Mouse (Mus musculus) CH12.LX (cell line): Measurements from ENCODE around the gene Rab1a. TPM values are rescaled to one million over a fixed set of nuclear protein-coding genes. Genes with fewer than 3 reads are reported as not detected.

Experiments
- DNase-seq: peaks from one replicate; pipeline ENCODE4 v3.0.0-alpha.2; 2013; ENCODE audit errors: extremely low read depth
- H3K27ac ChIP-seq: 2 replicates; pipeline ENCODE4 v1.5.1; 2012; ENCODE audit warnings: low read depth, mild to moderate bottlenecking, control low read depth, moderate library complexity; ENCODE audit not compliant: insufficient read depth
- H3K27me3 ChIP-seq: replicated peaks from 2 replicates; pipeline ENCODE3; 2012; ENCODE audit warnings: inconsistent platforms
- H3K36me3 ChIP-seq, 2 experiments: replicated peaks in 1 of 2; 2 replicates each; pipeline versions ENCODE3 to v1.6.1; 2012; ENCODE audit warnings: inconsistent platforms in 1 of 2, low read length in 1 of 2, mild to moderate bottlenecking in 1 of 2, mixed read lengths in 1 of 2, moderate library complexity in 1 of 2; ENCODE audit not compliant: control insufficient read depth in 1 of 2, insufficient read depth in 1 of 2
- H3K4me1 ChIP-seq, 2 experiments: 2 replicates each; pipeline ENCODE4 v1.6.1; 2012; ENCODE audit warnings: inconsistent platforms in 1 of 2, moderate library complexity in 1 of 2; ENCODE audit not compliant: insufficient read depth in 2 of 2, control insufficient read depth in 1 of 2
- H3K4me2 ChIP-seq: 2 replicates; pipeline ENCODE4 v1.6.1; 2012; ENCODE audit warnings: low read depth, mild to moderate bottlenecking, control low read depth; ENCODE audit not compliant: poor library complexity, insufficient read depth, severe bottlenecking
- H3K4me3 ChIP-seq, 3 experiments: fragments of 150-350 bp in 1 of 3; sonication (generic) in 1 of 3; replicated peaks in 1 of 3; 2 replicates each; pipeline versions ENCODE3 to v1.5.1; 2011 to 2012; ENCODE audit warnings: low read depth in 2 of 3, low read length in 2 of 3, mild to moderate bottlenecking in 2 of 3, moderate library complexity in 2 of 3, control low read depth in 1 of 3, improper control_type of control experiment in 1 of 3, inconsistent platforms in 1 of 3, mixed read lengths in 1 of 3; ENCODE audit not compliant: poor library complexity in 1 of 3
- H3K79me2 ChIP-seq: replicated peaks from 2 replicates; pipeline ENCODE4 v1.6.1; 2012; ENCODE audit warnings: mild to moderate bottlenecking, moderate library complexity; ENCODE audit not compliant: control insufficient read depth, poor library complexity, insufficient read depth, severe bottlenecking; ENCODE audit errors: extremely low read depth
- H3K9ac ChIP-seq: 2 replicates; pipeline ENCODE4 v1.6.1; 2012; ENCODE audit warnings: low read depth, mild to moderate bottlenecking, control low read depth, moderate library complexity; ENCODE audit not compliant: insufficient read depth
- H3K9me3 ChIP-seq: replicated peaks from 2 replicates; pipeline ENCODE3; 2012; ENCODE audit warnings: low read length, inconsistent platforms, mixed read lengths
- BHLHE40 ChIP-seq: IDR thresholded peaks from 2 replicates; pipeline ENCODE4 v1.6.1; 2011; ENCODE audit warnings: mild to moderate bottlenecking, low read depth, low read length, improper control_type of control experiment
- CHD1 ChIP-seq: IDR thresholded peaks from 2 replicates; pipeline ENCODE4 v1.6.1; 2012; ENCODE audit warnings: low read depth, low read length, improper control_type of control experiment, inconsistent platforms
- CHD2 ChIP-seq: IDR thresholded peaks from 2 replicates; pipeline ENCODE4 v1.6.1; 2011; ENCODE audit warnings: low read length, improper control_type of control experiment
- CTCF ChIP-seq, 2 experiments: IDR thresholded peaks in 1 of 2; conservative IDR thresholded peaks in 1 of 2; 2 replicates each; pipeline ENCODE4 v1.5.1; 2011 to 2012; ENCODE audit warnings: low read depth in 2 of 2, low read length in 2 of 2, improper control_type of control experiment in 1 of 2, inconsistent platforms in 1 of 2, mild to moderate bottlenecking in 1 of 2, moderate library complexity in 1 of 2
- E2F4 ChIP-seq: IDR thresholded peaks from 2 replicates; pipeline ENCODE4 v1.6.1; 2011; ENCODE audit warnings: low read depth, low read length, improper control_type of control experiment; ENCODE audit not compliant: insufficient replicate concordance
- ELF1 ChIP-seq: IDR thresholded peaks from 2 replicates; pipeline ENCODE4 v1.6.1; 2014; ENCODE audit warnings: low read depth, mild to moderate bottlenecking, inconsistent platforms, low read length, improper control_type of control experiment
- EP300 ChIP-seq: IDR thresholded peaks from 2 replicates; pipeline ENCODE4 v1.6.1; 2011; ENCODE audit warnings: low read length, improper control_type of control experiment
- ETS1 ChIP-seq: conservative IDR thresholded peaks from 2 replicates; pipeline ENCODE4 v1.6.1; 2012; ENCODE audit warnings: low read depth, mild to moderate bottlenecking, inconsistent platforms, low read length, improper control_type of control experiment, moderate library complexity
- HCFC1 ChIP-seq: IDR thresholded peaks from 2 replicates; pipeline ENCODE4 v1.6.1; 2012; ENCODE audit warnings: low read depth, mild to moderate bottlenecking, inconsistent platforms, low read length, improper control_type of control experiment
- IRF4 ChIP-seq: IDR thresholded peaks from 2 replicates; pipeline ENCODE4 v1.6.1; 2014; ENCODE audit warnings: low read depth, mild to moderate bottlenecking, inconsistent platforms, low read length, improper control_type of control experiment
- JUN ChIP-seq: IDR thresholded peaks from 2 replicates; pipeline ENCODE4 v1.6.1; 2011; ENCODE audit warnings: low read depth, mild to moderate bottlenecking, low read length, improper control_type of control experiment, moderate library complexity; ENCODE audit not compliant: insufficient read depth
- JUND ChIP-seq: conservative IDR thresholded peaks from 2 replicates; pipeline ENCODE4 v1.6.1; 2011; ENCODE audit warnings: low read depth, low read length, improper control_type of control experiment
- KAT2A ChIP-seq: IDR thresholded peaks from 2 replicates; pipeline ENCODE4 v1.6.1; 2012; ENCODE audit warnings: low read length, improper control_type of control experiment, inconsistent platforms; ENCODE audit not compliant: insufficient replicate concordance
- MAX ChIP-seq: IDR thresholded peaks from 2 replicates; pipeline ENCODE4 v1.6.1; 2011; ENCODE audit warnings: low read length, improper control_type of control experiment
- MEF2A ChIP-seq: IDR thresholded peaks from 2 replicates; pipeline ENCODE4 v1.6.1; 2014; ENCODE audit warnings: low read depth, mild to moderate bottlenecking, inconsistent platforms, low read length, improper control_type of control experiment, borderline replicate concordance
- MXI1 ChIP-seq: IDR thresholded peaks from 2 replicates; pipeline ENCODE4 v1.6.1; 2011; ENCODE audit warnings: mild to moderate bottlenecking, low read depth, low read length, improper control_type of control experiment
- MYC ChIP-seq: IDR thresholded peaks from 2 replicates; pipeline ENCODE4 v1.6.1; 2011; ENCODE audit warnings: low read depth, mild to moderate bottlenecking, improper control_type of control experiment, low read length
- POLR2A ChIP-seq: IDR thresholded peaks from 2 replicates; pipeline ENCODE4 v1.6.1; 2011; ENCODE audit warnings: low read depth, mild to moderate bottlenecking, improper control_type of control experiment, low read length
- POLR2AphosphoS2 ChIP-seq: IDR thresholded peaks from 2 replicates; pipeline ENCODE4 v1.6.1; 2011; ENCODE audit warnings: low read depth, low read length, improper control_type of control experiment
- RAD21 ChIP-seq: IDR thresholded peaks from 2 replicates; pipeline ENCODE4 v1.6.1; 2011; ENCODE audit warnings: low read depth, mild to moderate bottlenecking, low read length, improper control_type of control experiment, moderate library complexity
- RCOR1 ChIP-seq: conservative IDR thresholded peaks from 2 replicates; pipeline ENCODE4 v1.6.1; 2012; ENCODE audit warnings: low read depth, mild to moderate bottlenecking, inconsistent platforms, low read length, improper control_type of control experiment
- SIN3A ChIP-seq: IDR thresholded peaks from 2 replicates; pipeline ENCODE4 v1.6.1; 2012; ENCODE audit warnings: low read length, improper control_type of control experiment, inconsistent platforms
- SMC3 ChIP-seq: IDR thresholded peaks from 2 replicates; pipeline ENCODE4 v1.6.1; 2011; ENCODE audit warnings: low read depth, low read length, improper control_type of control experiment
- TCF12 ChIP-seq: IDR thresholded peaks from 2 replicates; pipeline ENCODE4 v1.6.1; 2014; ENCODE audit warnings: low read depth, mild to moderate bottlenecking, inconsistent platforms, low read length, improper control_type of control experiment
- UBTF ChIP-seq: IDR thresholded peaks from 2 replicates; pipeline ENCODE4 v1.6.1; 2012; ENCODE audit warnings: low read depth, mild to moderate bottlenecking, inconsistent platforms, low read length, improper control_type of control experiment, moderate library complexity
- USF1 ChIP-seq: IDR thresholded peaks from 2 replicates; pipeline ENCODE4 v1.6.1; 2014; ENCODE audit warnings: low read depth, mild to moderate bottlenecking, inconsistent platforms, low read length, improper control_type of control experiment
- ZC3H11A ChIP-seq: IDR thresholded peaks from 2 replicates; pipeline ENCODE4 v1.6.1; 2012; ENCODE audit warnings: low read depth, mild to moderate bottlenecking, inconsistent platforms, low read length, improper control_type of control experiment
- dilution Hi-C: fragments of 300-500 bp; cut with MboI; formaldehyde crosslinking; loops from 2 replicates; pipeline ENCODE4 v1.14.3; 2020; ENCODE audit warnings: low sequenced_read_pairs; ENCODE audit not compliant: extremely low pct_unique_long_range_greater_than_20kb, extremely low pct_ligation_motif_present
- in situ Hi-C: fragments of 300-500 bp; cut with MboI; formaldehyde crosslinking; loops from 3 replicates; pipeline ENCODE4 v1.14.3; 2019; ENCODE audit warnings: low sequenced_read_pairs, low pct_ligation_motif_present, low pct_unique_long_range_greater_than_20kb, mixed read lengths
- polyA plus RNA-seq: library from polyadenylated mRNA; unstranded; fragments of >175 nt; gene quantifications from 2 replicates; pipeline ENCODE4 v1.2.1, GENCODE M21; 2012; ENCODE audit warnings: low read depth; ENCODE audit not compliant: insufficient read length
- total RNA-seq, 2 experiments: library from RNA; depleted of rRNA; stranded (reverse); fragments of 300-350 nt in 1 of 2; fragments of >200 nt in 1 of 2; gene quantifications; 2 replicates each; pipeline ENCODE4 v1.2.3; 2012 to 2014

Gene Rab1a
- total and polyA plus RNA-seq, 3 experiments = 76.7 to 263 (median 143) TPM

DNA sequence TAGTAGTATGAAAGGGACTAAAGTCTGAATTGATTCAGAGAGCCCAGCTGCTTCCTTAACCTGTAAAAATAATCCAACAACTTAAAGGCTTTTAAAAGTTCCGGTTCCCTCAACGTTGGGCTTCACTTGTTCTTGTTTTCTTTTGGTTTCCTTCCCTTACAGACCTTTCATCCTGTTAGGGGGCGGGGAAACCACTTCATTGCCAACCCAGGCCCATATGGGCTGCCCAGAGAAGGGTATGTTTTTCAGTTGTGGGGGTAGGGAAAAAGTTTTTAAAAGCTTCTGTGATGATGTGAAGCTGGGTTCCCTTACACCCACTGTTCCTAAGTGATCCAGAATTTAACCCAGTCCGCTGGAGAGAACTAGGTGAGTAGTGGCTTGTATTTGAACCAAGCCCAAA lies 47.0 kb downstream of the Rab1a start:
- peak overlapping the region; percentile 80 for H3K4me2 ChIP-seq
- H3K79me2 ChIP-seq = peaks cover 44% of the 10 kb centered on the region
- H3K4me1 ChIP-seq = peaks cover 18 to 58% of the 10 kb centered on the region in 2 experiments
- in situ Hi-C loops = no loop called here
- 0 out of 2 replicates have a peak, but pooled peaks have one; percentile 58 for TF ChIP-seq E2F4
- peak; percentile 29; the same call in 1 of the 2 replicates for TF ChIP-seq ETS1
- peak; percentile 8; the same call in 1 of the 2 replicates for TF ChIP-seq HCFC1
- TF ChIP-seq MAX = no peak
- TF ChIP-seq CHD2 = peak; percentile 71
- TF ChIP-seq ELF1 = peak; percentile 43; the same call in 1 of the 2 replicates
- TF ChIP-seq MYC = 0 out of 2 replicates have a peak, but pooled peaks have one; percentile 18
- TF ChIP-seq SIN3A = peak; percentile 87
- no peak for TF ChIP-seq POLR2AphosphoS2
- peak; percentile 42; the same call in 1 of the 2 replicates for TF ChIP-seq EP300
- TF ChIP-seq MXI1 = no peak; the same call in 1 of the 2 replicates
- TF ChIP-seq POLR2A = no peak; the same call in 1 of the 2 replicates
- H3K4me3 ChIP-seq = peak overlapping the region; percentile 74 to 96 (median 83)
- H3K9me3 ChIP-seq = no peaks in the 10 kb centered on the region
- no peak overlapping the region for H3K27ac ChIP-seq
- dilution Hi-C loops = no loop called here
- DNase-seq = peak; percentile 70
- peak overlapping the region; percentile 90 for H3K9ac ChIP-seq
- H3K36me3 ChIP-seq = peaks cover 13 to 37% of the 10 kb centered on the region in 2 experiments
- no peaks in the 10 kb centered on the region for H3K27me3 ChIP-seq

DNA sequence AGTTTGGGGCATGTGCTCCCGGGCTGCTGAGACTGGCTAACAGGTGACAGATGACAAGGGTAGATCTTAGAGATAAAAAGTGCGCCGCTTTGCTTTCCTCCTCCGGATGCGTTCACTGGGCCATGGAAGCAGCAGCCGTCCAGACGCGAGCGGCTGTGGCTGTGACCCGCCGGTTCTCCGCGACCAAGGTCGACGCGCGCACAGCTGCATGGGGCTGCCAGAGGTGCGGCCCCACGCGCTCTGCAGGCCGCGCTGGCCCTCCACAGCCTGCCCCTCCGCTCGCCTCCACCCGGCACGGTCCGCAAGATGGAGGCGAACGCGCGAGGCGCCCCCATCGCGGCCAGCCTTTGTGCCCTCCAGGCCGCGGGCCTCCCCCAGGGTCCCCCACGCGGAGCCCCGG lies 47.6 kb downstream of the Rab1a start:
- in situ Hi-C loops (no loop called here), dilution Hi-C loops (no loop called here)

More for the DNA sequence above, 47.6 kb downstream of the Rab1a start:
- H3K4me3 ChIP-seq = peak overlapping the region; percentile 74 to 96 (median 83)
- peak overlapping the region; percentile 68 for H3K27ac ChIP-seq
- H3K9me3 ChIP-seq = peaks cover 2% of the 10 kb centered on the region
- peak; percentile 46 for DNase-seq
- H3K4me2 ChIP-seq = peak overlapping the region; percentile 80
- peaks cover 44% of the 10 kb centered on the region for H3K79me2 ChIP-seq
- peak overlapping the region; percentile 90 for H3K9ac ChIP-seq
- TF ChIP-seq CTCF (conservative IDR thresholded peaks at IDR 0.05 in 1 of 2, IDR thresholded peaks at IDR 0.05 in 1 of 2; ENCODE audit: low read depth in 2 of 2, low read length in 2 of 2) (no peak), MXI1 (no peak), RAD21 (no peak), POLR2A (no peak), RCOR1 (peak; percentile 29; the same call in 1 of the 2 replicates), MAX (no peak; the same call in 1 of the 2 replicates), UBTF (0 out of 2 replicates have a peak, but pooled peaks have one; percentile 91), CHD1 (0 out of 2 replicates have a peak, but pooled peaks have one; percentile 17), ZC3H11A (no peak), KAT2A (0 out of 2 replicates have a peak, but pooled peaks have one; percentile 27), SMC3 (no peak), MEF2A (0 out of 2 replicates have a peak, but pooled peaks have one; percentile 35), SIN3A (no peak), TCF12 (peak; percentile 9; the same call in 1 of the 2 replicates), BHLHE40 (no peak), JUN (no peak), USF1 (no peak), IRF4 (no peak), ELF1 (no peak), MYC (0 out of 2 replicates have a peak, but pooled peaks have one; percentile 1), ETS1 (no peak), JUND (no peak)
- H3K27me3 ChIP-seq = no peaks in the 10 kb centered on the region
- peaks cover 13 to 32% of the 10 kb centered on the region in 2 experiments for H3K36me3 ChIP-seq
- H3K4me1 ChIP-seq = peaks cover 18 to 53% of the 10 kb centered on the region in 2 experiments
